Mouse (Mus musculus) hindbrain, embryonic 14.5 days (tissue): Measurements from ENCODE around the gene Islr. TPM values are rescaled to one million over a fixed set of nuclear protein-coding genes. Genes with fewer than 3 reads are reported as not detected.

Experiments used
- ATAC-seq: fragments of 200-750 bp; cut with Nextera tagmentation; 2 replicates; pipeline ENCODE4 v1.8.0; 2017; ENCODE audit warnings: moderate number of reproducible peaks, mild to moderate bottlenecking, moderate TSS enrichment, moderate library complexity; ENCODE audit not compliant: low FRiP score
- DNase-seq: peaks from one replicate; pipeline ENCODE4 v3.0.0-alpha.2; 2015; ENCODE audit warnings: low spot score
- H3K27ac ChIP-seq: fragments of 300-500 bp; sonication (generic); 2 replicates; pipeline ENCODE4 v1.5.1; 2014; ENCODE audit warnings: mild to moderate bottlenecking, moderate library complexity
- H3K27me3 ChIP-seq: fragments of 300-500 bp; sonication (generic); 2 replicates; pipeline ENCODE4 v1.6.1; 2014; ENCODE audit warnings: mild to moderate bottlenecking, low read length, mixed read lengths; ENCODE audit not compliant: control insufficient read depth, insufficient read depth
- H3K36me3 ChIP-seq: fragments of 300-500 bp; sonication (generic); replicated peaks from 2 replicates; pipeline ENCODE4 v1.6.1; 2014; ENCODE audit not compliant: control insufficient read depth, insufficient read depth
- H3K4me1 ChIP-seq: fragments of 300-500 bp; sonication (generic); replicated peaks from 2 replicates; pipeline ENCODE4 v1.6.1; 2014; ENCODE audit warnings: antibody characterized with exemption, low read length, mixed read lengths; ENCODE audit not compliant: control insufficient read depth, insufficient read depth
- H3K4me2 ChIP-seq: fragments of 300-500 bp; sonication (generic); replicated peaks from 2 replicates; pipeline ENCODE4 v1.6.1; 2014; ENCODE audit warnings: mild to moderate bottlenecking, moderate library complexity
- H3K4me3 ChIP-seq: fragments of 300-500 bp; sonication (generic); replicated peaks from 2 replicates; pipeline ENCODE4 v1.5.1; 2014; ENCODE audit warnings: mild to moderate bottlenecking, low read length
- H3K9ac ChIP-seq: fragments of 300-500 bp; sonication (generic); 2 replicates; pipeline ENCODE4 v1.6.1; 2014
- H3K9me3 ChIP-seq: fragments of 300-500 bp; sonication (generic); 2 replicates; pipeline ENCODE4 v1.6.1; 2016; ENCODE audit warnings: low read length; ENCODE audit not compliant: control insufficient read depth
- WGBS: fragments of 180-500 bp; shearing (Covaris S2); extraction: QIAGEN DNeasy Blood & Tissue Kit; methylation state at CpG from one replicate; pipeline ENCODE4 v1.1.7; 2014; 5-methylcytosine and 5-hydroxymethylcytosine counted together
- microRNA-seq: library from miRNA; unstranded; fragments of <30 nt; microRNA quantifications from one replicate; pipeline ENCODE4, GENCODE M21; 2016
- polyA plus RNA-seq: library from polyadenylated mRNA; unstranded; fragments of >200 nt; fragmentation: Nextera tagmentation; extraction: Ambion mirVana; gene quantifications from 2 replicates; pipeline ENCODE4 v1.2.1, GENCODE M21; 2014

The Islr gene
- polyA plus RNA-seq, 1 experiment from 2014 or later = 34.8 TPM

GRCm38 (mm10) chr9:58112866-58113278 lies 91.2 kb downstream of the Islr start:
- Histone ChIP-seq H3K4me2 (peak overlapping the region; percentile 38), H3K36me3 (no peaks in the 10 kb centered on the region), H3K4me1 (peaks cover 63% of the 10 kb centered on the region), H3K9ac (peak overlapping the region; percentile 37), H3K9me3 (no peaks in the 10 kb centered on the region), H3K4me3 (no peak overlapping the region), H3K27me3 (peaks cover 5% of the 10 kb centered on the region; the same call in 1 of the 2 replicates), H3K27ac (peak overlapping the region; percentile 89)
- 1% methylated on average over 6 of the region's 6 CpGs for WGBS
- peak; percentile 71 for DNase-seq
- peak; percentile 67 for ATAC-seq

GRCm38 (mm10) chr9:58112321-58112751 lies 91.8 kb downstream of the Islr start:
- H3K9ac ChIP-seq = peak overlapping the region; percentile 44

GRCm38 (mm10) chr9:58111431-58111830 lies 92.7 kb downstream of the Islr start:
- Histone ChIP-seq H3K4me2 (no peak overlapping the region), H3K4me1 (peaks cover 67% of the 10 kb centered on the region), H3K27me3 (peaks cover 5% of the 10 kb centered on the region; the same call in 1 of the 2 replicates), H3K36me3 (no peaks in the 10 kb centered on the region), H3K9me3 (no peaks in the 10 kb centered on the region), H3K9ac (no peak overlapping the region), H3K4me3 (no peak overlapping the region), H3K27ac (peak overlapping the region; percentile 89)
- WGBS = 31% methylated on average over 6 of the region's 6 CpGs
- ATAC-seq (no peak), DNase-seq (no peak)

More at GRCm38 (mm10) chr9:58112321-58112751, 91.8 kb downstream of the Islr start:
- WGBS = 3% methylated on average over 6 of the region's 6 CpGs
- peak overlapping the region; percentile 89 for H3K27ac ChIP-seq
- H3K36me3 ChIP-seq = no peaks in the 10 kb centered on the region
- no peak overlapping the region for H3K4me3 ChIP-seq
- ATAC-seq (peak; percentile 38), DNase-seq (no peak)
- peaks cover 5% of the 10 kb centered on the region; the same call in 1 of the 2 replicates for H3K27me3 ChIP-seq
- H3K4me2 ChIP-seq = no peak overlapping the region
- H3K4me1 ChIP-seq = peaks cover 67% of the 10 kb centered on the region
- no peaks in the 10 kb centered on the region for H3K9me3 ChIP-seq

- Histone ChIP-seq H3K4me3 (no peak overlapping the region), H3K27ac (peak overlapping the region; percentile 89; the same call in 1 of the 2 replicates), H3K9ac (0 out of 2 replicates have a peak overlapping the region, but pooled peaks have one; percentile 0), H3K36me3 (no peaks in the 10 kb centered on the region), H3K9me3 (no peaks in the 10 kb centered on the region), H3K27me3 (peaks cover 5% of the 10 kb centered on the region; the same call in 1 of the 2 replicates), H3K4me1 (peaks cover 64% of the 10 kb centered on the region), H3K4me2 (no peak overlapping the region)
- DNase-seq (no peak), ATAC-seq (no peak)
- 49% methylated on average over 5 of the region's 5 CpGs for WGBS
Observed at GRCm38 (mm10) chr9:58110787-58111186, 93.3 kb downstream of the Islr start.

GRCm38 (mm10) chr9:58107494-58107893 lies 96.6 kb downstream of the Islr start:
- no peak overlapping the region for H3K9ac ChIP-seq
- WGBS = 36% methylated on average over 5 of the region's 5 CpGs
- no peaks in the 10 kb centered on the region for H3K9me3 ChIP-seq
- H3K4me3 ChIP-seq = no peak overlapping the region
- H3K4me1 ChIP-seq = peaks cover 40% of the 10 kb centered on the region
- no peaks in the 10 kb centered on the region for H3K27me3 ChIP-seq
- DNase-seq (no peak), ATAC-seq (no peak)
- peak overlapping the region; percentile 52; the same call in 1 of the 2 replicates for H3K27ac ChIP-seq
- H3K4me2 ChIP-seq = no peak overlapping the region
- no peaks in the 10 kb centered on the region for H3K36me3 ChIP-seq

Small RNA genes within 50 kb of the gene (microRNA-seq; reads per million reads assigned to microRNA genes)
- not detected for gene Mir6385

Other genes starting within 250 kb of the Islr start
- 0.39 and 1.5 TPM in 2 replicates for gene Cyp11a1, start 197.9 kb downstream of the Islr start, polyA plus RNA-seq
- 18.1 and 22.1 TPM in 2 replicates for gene Stra6, start 140.5 kb downstream of the Islr start, polyA plus RNA-seq
- 0.13 and 0.43 TPM in 2 replicates for gene Ccdc33, start 85.5 kb downstream of the Islr start, polyA plus RNA-seq
- gene Islr2, start within 50 bp of the Islr start, polyA plus RNA-seq = 7.2 and 17.2 TPM in 2 replicates
- 4.3 and 4.4 TPM in 2 replicates for gene Pml, start 45.5 kb upstream of the Islr start, polyA plus RNA-seq
- gene Stoml1, start 48.9 kb upstream of the Islr start, polyA plus RNA-seq = 103 TPM in 2 replicates
- 7.9 and 9.6 TPM in 2 replicates for gene Loxl1, start 108.9 kb upstream of the Islr start, polyA plus RNA-seq
- not detected in 2 replicates for gene Tbc1d21, start 166.1 kb upstream of the Islr start, polyA plus RNA-seq